Mouse (Mus musculus): ENCODE data around the gene Grin3b.

GRCm38 (mm10) chr10:79958140-79958816, 12.2 kb upstream of the Grin3b start:
- TF ChIP-seq MAFK (IDR thresholded peaks at IDR 0.05; ENCODE audit: insufficient read depth, low read depth, low read length) (no peak), ZC3H11A (IDR thresholded peaks at IDR 0.05; ENCODE audit: borderline replicate concordance, low read depth, low read length) (peak; percentile 65), CHD2 (IDR thresholded peaks at IDR 0.05; ENCODE audit: low read depth, low read length) (no peak), ZNF384 (IDR thresholded peaks at IDR 0.05; ENCODE audit: low read depth, low read length) (no peak), HCFC1 (IDR thresholded peaks at IDR 0.05; ENCODE audit: borderline replicate concordance, insufficient read depth, low read length) (no peak)
